Mouse (Mus musculus) hindbrain, postnatal 0 days (tissue): ENCODE results near the gene T2. TPM values are rescaled to one million over a fixed set of nuclear protein-coding genes. Genes with fewer than 3 reads are reported as not detected.
A peak's percentile ranks its signal among the peaks of the same experiment; 100 is the strongest.

ENCODE experiments used
- ATAC-seq: fragments of 200-750 bp; cut with Nextera tagmentation; 2 replicates; pipeline ENCODE4 v1.8.0; 2017; ENCODE audit warnings: mild to moderate bottlenecking, moderate TSS enrichment, moderate library complexity
- DNase-seq: peaks from one replicate; pipeline ENCODE4 v3.0.0-alpha.2; 2015; ENCODE audit warnings: low spot score
- H3K27ac ChIP-seq: fragments of 300-500 bp; sonication (generic); 2 replicates; pipeline ENCODE4 v1.5.1; 2014; ENCODE audit warnings: mild to moderate bottlenecking
- H3K27me3 ChIP-seq: fragments of 300-500 bp; sonication (generic); 2 replicates; pipeline ENCODE4 v1.6.1; 2014; ENCODE audit warnings: low read length, mixed read lengths; ENCODE audit not compliant: insufficient read depth
- H3K36me3 ChIP-seq: fragments of 300-500 bp; sonication (generic); 2 replicates; pipeline ENCODE4 v1.6.1; 2014; ENCODE audit warnings: low read length, mixed read lengths; ENCODE audit not compliant: insufficient read depth
- H3K4me1 ChIP-seq: fragments of 300-500 bp; sonication (generic); 2 replicates; pipeline ENCODE4 v1.6.1; 2014; ENCODE audit warnings: antibody characterized with exemption, low read length, mixed read lengths; ENCODE audit not compliant: insufficient read depth
- H3K4me2 ChIP-seq: fragments of 300-500 bp; sonication (generic); 2 replicates; pipeline ENCODE4 v1.6.1; 2014; ENCODE audit warnings: low read depth, mild to moderate bottlenecking, low read length, moderate library complexity, mixed read lengths
- H3K4me3 ChIP-seq: fragments of 300-500 bp; sonication (generic); 2 replicates; pipeline ENCODE4 v1.5.1; 2014; ENCODE audit warnings: low read length
- H3K9ac ChIP-seq: fragments of 300-500 bp; sonication (generic); replicated peaks from 2 replicates; pipeline ENCODE4 v1.6.1; 2014; ENCODE audit warnings: mild to moderate bottlenecking, low read length, moderate library complexity, mixed read lengths
- H3K9me3 ChIP-seq: fragments of 300-500 bp; sonication (generic); 2 replicates; pipeline ENCODE4 v1.6.1; 2016; ENCODE audit warnings: low read length, mixed read lengths
- CTCF ChIP-seq: IDR thresholded peaks from 2 replicates; pipeline ENCODE4 v1.5.1; 2016; ENCODE audit warnings: antibody characterized with exemption, control low read depth, low read depth
- WGBS: fragments of 180-500 bp; shearing (Covaris S2); extraction: QIAGEN DNeasy Blood & Tissue Kit; methylation state at CpG from one replicate; pipeline ENCODE4 v1.1.7; 2014; 5-methylcytosine and 5-hydroxymethylcytosine counted together
- polyA plus RNA-seq: library from polyadenylated mRNA; unstranded; fragments of >200 nt; fragmentation: Nextera tagmentation; extraction: Ambion mirVana; gene quantifications from 2 replicates; pipeline ENCODE4 v1.2.1, GENCODE M21; 2015
- total RNA-seq: library from RNA; depleted of rRNA; stranded (reverse); fragments of >200 nt; gene quantifications from 2 replicates; pipeline ENCODE4 v1.2.3, GENCODE M21; 2014

The T2 gene
- total and polyA plus RNA-seq, 2 experiments from 2014 or later: 0.10 to 0.69 TPM

- WGBS: 60% methylated on average over 5 of the region's 5 CpGs
- TF ChIP-seq CTCF: no peak
These were observed 21.5 kb downstream of the T2 start for GRCm38 (mm10) chr17:8377298-8377697.

DNA sequence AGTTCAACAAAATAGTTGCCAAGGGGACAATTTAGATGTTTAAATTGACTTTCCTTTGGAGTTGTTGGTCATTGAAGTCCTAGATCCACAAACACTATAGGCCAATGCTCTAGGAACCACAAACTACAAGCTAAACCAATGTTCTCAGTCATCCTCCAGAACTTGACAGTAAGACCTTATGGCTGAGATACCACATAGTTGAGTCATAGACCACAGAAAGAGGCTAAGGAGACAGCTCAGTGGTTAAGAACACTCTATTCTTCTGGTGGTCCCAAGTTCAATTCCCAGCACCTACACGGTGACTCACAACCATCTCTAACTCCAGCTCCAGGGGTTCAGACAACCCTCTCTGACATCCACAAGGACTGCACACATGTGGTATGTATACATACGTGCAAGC, 29.6 kb downstream of the T2 start:
- WGBS: 90% methylated on average over 2 of the region's 2 CpGs
- DNase-seq: no peak
- no peak overlapping the region for H3K9ac ChIP-seq
- TF ChIP-seq CTCF: no peak
- 0 out of 2 replicates have a peak, but pooled peaks cover 2% of the 10 kb centered on the region for H3K9me3 ChIP-seq
- no peaks in the 10 kb centered on the region for H3K36me3 ChIP-seq
- no peaks in the 10 kb centered on the region for H3K4me1 ChIP-seq
- ATAC-seq: no peak
- H3K4me3 ChIP-seq: no peak overlapping the region
- no peak overlapping the region for H3K4me2 ChIP-seq
- H3K27me3 ChIP-seq: 0 out of 2 replicates have a peak, but pooled peaks cover 11% of the 10 kb centered on the region
- no peak overlapping the region for H3K27ac ChIP-seq

More at GRCm38 (mm10) chr17:8377298-8377697, 21.5 kb downstream of the T2 start:
- Histone ChIP-seq H3K4me3 (no peak overlapping the region), H3K36me3 (no peaks in the 10 kb centered on the region), H3K4me1 (0 out of 2 replicates have a peak, but pooled peaks cover 3% of the 10 kb centered on the region), H3K27ac (no peak overlapping the region), H3K27me3 (no peaks in the 10 kb centered on the region), H3K9me3 (0 out of 2 replicates have a peak, but pooled peaks cover 2% of the 10 kb centered on the region), H3K4me2 (no peak overlapping the region), H3K9ac (no peak overlapping the region)
- DNase-seq (no peak), ATAC-seq (no peak)

DNA sequence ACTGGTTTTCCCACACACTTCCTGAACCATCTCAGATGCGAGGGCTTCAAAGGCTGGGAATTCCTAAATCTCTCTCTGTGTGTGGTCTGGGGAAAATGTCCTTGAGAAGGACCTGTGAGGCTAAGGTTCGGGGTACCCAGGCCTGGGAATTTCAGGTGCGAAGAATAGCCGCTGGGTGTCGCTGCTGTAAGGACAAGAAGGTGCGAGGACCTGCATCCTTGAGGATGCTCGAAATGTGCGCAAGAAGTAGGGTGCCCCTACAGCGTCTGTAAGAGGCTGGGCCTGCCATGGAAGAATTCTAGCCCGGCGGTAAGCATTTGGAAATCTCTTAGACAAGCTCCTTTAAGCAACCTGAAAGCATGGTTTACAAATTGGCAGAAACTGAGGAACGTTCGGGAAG, 32.7 kb downstream of the T2 start:
- peak overlapping the region; percentile 63 for H3K4me2 ChIP-seq
- ATAC-seq: peak; percentile 61
- DNase-seq: peak; percentile 82
- H3K9me3 ChIP-seq: no peaks in the 10 kb centered on the region
- H3K27me3 ChIP-seq: 0 out of 2 replicates have a peak, but pooled peaks cover 11% of the 10 kb centered on the region
- peak; percentile 78 for TF ChIP-seq CTCF
- H3K36me3 ChIP-seq: no peaks in the 10 kb centered on the region
- H3K4me3 ChIP-seq: peak overlapping the region; percentile 36
- H3K9ac ChIP-seq: peak overlapping the region; percentile 40
- 0 out of 2 replicates have a peak overlapping the region, but pooled peaks have one; percentile 9 for H3K27ac ChIP-seq
- 3% methylated on average over 13 of the region's 13 CpGs for WGBS
- no peaks in the 10 kb centered on the region for H3K4me1 ChIP-seq

- Histone ChIP-seq H3K9ac (peak overlapping the region; percentile 40), H3K27ac (peak overlapping the region; percentile 9; the same call in 1 of the 2 replicates), H3K36me3 (no peaks in the 10 kb centered on the region), H3K4me3 (peak overlapping the region; percentile 36), H3K4me1 (no peaks in the 10 kb centered on the region), H3K9me3 (no peaks in the 10 kb centered on the region), H3K4me2 (peak overlapping the region; percentile 63), H3K27me3 (0 out of 2 replicates have a peak, but pooled peaks cover 11% of the 10 kb centered on the region)
- peak; percentile 52 for ATAC-seq
- TF ChIP-seq CTCF: no peak
- WGBS: 4% methylated on average over 28 of the region's 28 CpGs
- DNase-seq: peak; percentile 30
These were observed 33.4 kb downstream of the T2 start for GRCm38 (mm10) chr17:8388990-8389789.

DNA sequence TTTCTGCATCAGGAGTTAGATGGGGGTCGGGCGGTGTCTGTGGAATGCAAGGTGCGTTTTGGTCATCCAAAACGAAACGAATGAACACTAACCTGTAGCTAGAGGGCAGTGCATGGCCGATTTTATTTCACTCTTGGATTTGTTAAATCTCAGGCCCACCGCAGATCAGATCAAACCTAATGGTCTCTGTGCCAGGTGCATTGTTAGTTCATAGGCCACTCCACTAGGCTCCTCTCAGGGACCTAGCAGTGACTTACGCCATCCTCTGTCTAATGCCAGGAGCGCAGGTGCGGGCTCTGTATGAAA, 34.0 kb downstream of the T2 start:
- DNase-seq (peak; percentile 55), ATAC-seq (peak; percentile 66; the same call in 1 of the 2 replicates)
- 0 out of 2 replicates have a peak overlapping the region, but pooled peaks have one; percentile 9 for H3K27ac ChIP-seq
- 0 out of 2 replicates have a peak, but pooled peaks cover 11% of the 10 kb centered on the region for H3K27me3 ChIP-seq
- no peaks in the 10 kb centered on the region for H3K4me1 ChIP-seq
- H3K9ac ChIP-seq: peak overlapping the region; percentile 40; the same call in 1 of the 2 replicates
- peak overlapping the region; percentile 63 for H3K4me2 ChIP-seq
- H3K9me3 ChIP-seq: no peaks in the 10 kb centered on the region
- WGBS: 9% methylated on average over 10 of the region's 10 CpGs
- no peak for TF ChIP-seq CTCF
- H3K4me3 ChIP-seq: peak overlapping the region; percentile 36
- H3K36me3 ChIP-seq: no peaks in the 10 kb centered on the region

- no peak for DNase-seq
- WGBS: 67% methylated on average over 4 of the region's 4 CpGs
- Histone ChIP-seq H3K9me3 (no peaks in the 10 kb centered on the region), H3K27me3 (0 out of 2 replicates have a peak, but pooled peaks cover 11% of the 10 kb centered on the region), H3K4me2 (no peak overlapping the region), H3K9ac (no peak overlapping the region), H3K36me3 (no peaks in the 10 kb centered on the region), H3K27ac (no peak overlapping the region), H3K4me1 (no peaks in the 10 kb centered on the region), H3K4me3 (no peak overlapping the region)
- no peak for TF ChIP-seq CTCF
- ATAC-seq: no peak
These were observed 34.7 kb downstream of the T2 start for GRCm38 (mm10) chr17:8390487-8390886.

DNA sequence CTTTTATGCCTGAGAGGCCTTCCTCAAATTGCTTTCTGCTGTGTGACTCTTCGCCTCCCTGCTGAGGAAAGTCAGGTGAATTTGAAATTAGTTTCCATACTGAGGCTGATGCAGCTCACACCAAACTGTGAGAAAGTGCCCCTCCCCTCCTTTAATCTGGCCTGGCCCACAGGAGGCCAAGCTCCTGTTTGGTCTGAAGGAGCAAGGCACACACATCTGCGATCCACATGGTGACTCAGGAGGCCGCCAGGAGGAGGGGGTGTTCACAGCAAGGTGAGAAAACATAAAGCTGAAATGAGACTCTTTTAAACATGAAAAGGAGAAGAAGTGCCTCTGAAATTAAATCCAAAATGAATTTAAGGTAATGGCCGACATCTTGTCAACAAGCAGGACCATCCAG, 40.6 kb downstream of the T2 start:
- DNase-seq: no peak
- H3K4me3 ChIP-seq: no peak overlapping the region

More for the DNA sequence above, 40.6 kb downstream of the T2 start:
- H3K4me1 ChIP-seq: no peaks in the 10 kb centered on the region
- WGBS: 69% methylated on average over 4 of the region's 4 CpGs
- peak; percentile 2; the same call in 1 of the 2 replicates for TF ChIP-seq CTCF
- H3K27me3 ChIP-seq: no peaks in the 10 kb centered on the region
- H3K4me2 ChIP-seq: no peak overlapping the region
- no peak overlapping the region for H3K9ac ChIP-seq
- no peak overlapping the region for H3K27ac ChIP-seq
- no peaks in the 10 kb centered on the region for H3K36me3 ChIP-seq
- no peak for ATAC-seq
- no peaks in the 10 kb centered on the region for H3K9me3 ChIP-seq
